Mouse (Mus musculus): ENCODE data around the gene 2610318N02Rik. TPM values are rescaled to one million over a fixed set of nuclear protein-coding genes. Genes with fewer than 3 reads are reported as not detected.

2610318N02Rik gene
- polyA plus RNA-seq, 1 experiment from 2014 or later = 184 TPM

MicroRNA genes within 50 kb of the gene (microRNA counts, 519-probe panel; counts per million panel counts)
- microRNA mmu-miR-130b = 7,946 counts per million, percentile 82 among the panel's probes with 10 or more counts
- microRNA mmu-miR-301b = 6,552 counts per million, percentile 63 among the panel's probes with 10 or more counts

Small RNA genes within 50 kb of the gene (microRNA-seq; reads per million reads assigned to microRNA genes)
- gene Mir130b = 16,536 reads per million, percentile 97 among the genes with 10 or more reads in this experiment
- gene Mir301b = 249 reads per million, percentile 61 among the genes with 10 or more reads in this experiment

Other genes starting within 250 kb of the 2610318N02Rik start
- gene Ppm1f, start 228.7 kb downstream of the 2610318N02Rik start, polyA plus RNA-seq (2016; fragmentation: Nextera tagmentation; extraction: Ambion mirVana) = 26.6 and 30.0 TPM in 2 replicates
- gene Mapk1, start 141.8 kb downstream of the 2610318N02Rik start, polyA plus RNA-seq (2016; fragmentation: Nextera tagmentation; extraction: Ambion mirVana) = 147 TPM in 2 replicates
- gene Ypel1, start 55.5 kb downstream of the 2610318N02Rik start, polyA plus RNA-seq (2016; fragmentation: Nextera tagmentation; extraction: Ambion mirVana) = 99.1 and 109 TPM in 2 replicates
- gene Ppil2, start 13.9 kb downstream of the 2610318N02Rik start, polyA plus RNA-seq (2016; fragmentation: Nextera tagmentation; extraction: Ambion mirVana) = 149 and 170 TPM in 2 replicates
- gene Sdf2l1, start 7.2 kb upstream of the 2610318N02Rik start, polyA plus RNA-seq (2016; fragmentation: Nextera tagmentation; extraction: Ambion mirVana) = 101 and 136 TPM in 2 replicates
- 5.4 and 6.8 TPM in 2 replicates for gene Ydjc, start 19.5 kb upstream of the 2610318N02Rik start, polyA plus RNA-seq (2016; fragmentation: Nextera tagmentation; extraction: Ambion mirVana)
- gene Ccdc116, start 22.1 kb upstream of the 2610318N02Rik start, polyA plus RNA-seq (2016; fragmentation: Nextera tagmentation; extraction: Ambion mirVana) = 0.39 and 0.57 TPM in 2 replicates
- 412 and 424 TPM in 2 replicates for gene Ube2l3, start 77.5 kb upstream of the 2610318N02Rik start, polyA plus RNA-seq (2016; fragmentation: Nextera tagmentation; extraction: Ambion mirVana)
- 1.4 and 2.2 TPM in 2 replicates for gene Rimbp3, start 83.4 kb upstream of the 2610318N02Rik start, polyA plus RNA-seq (2016; fragmentation: Nextera tagmentation; extraction: Ambion mirVana)
- gene Hic2, start 108.4 kb upstream of the 2610318N02Rik start, polyA plus RNA-seq (2016; fragmentation: Nextera tagmentation; extraction: Ambion mirVana) = 17.3 and 19.3 TPM in 2 replicates
- gene Tmem191c, start 150.9 kb upstream of the 2610318N02Rik start, polyA plus RNA-seq (2016; fragmentation: Nextera tagmentation; extraction: Ambion mirVana) = 9.9 and 11.7 TPM in 2 replicates
- gene Serpind1, start 206.2 kb upstream of the 2610318N02Rik start, polyA plus RNA-seq (2016; fragmentation: Nextera tagmentation; extraction: Ambion mirVana) = 0.09 and 0.29 TPM in 2 replicates

All from midbrain, embryonic 10.5 days (tissue).